Mouse (Mus musculus): ENCODE measurements around the gene Psmc3. TPM values are rescaled to one million over a fixed set of nuclear protein-coding genes. Genes with fewer than 3 reads are reported as not detected.
A peak's percentile ranks its signal among the peaks of the same experiment; 100 is the strongest.
"Not testable (repeated sequence)": the region's sequence is repeated elsewhere in the genome, so short reads cannot be mapped to it uniquely, and the experiment has no call there.

Gene Psmc3
- polyA plus RNA-seq, 1 experiment from 2014 or later = 315 TPM

- 88% methylated on average over 4 of the region's 4 CpGs for WGBS
- H3K4me1 ChIP-seq = no peaks in the 10 kb centered on the region
- H3K27me3 ChIP-seq = no peaks in the 10 kb centered on the region
- no peak overlapping the region for H3K4me3 ChIP-seq (replicated peaks)
- H3K9me3 ChIP-seq (replicated peaks) = no peaks in the 10 kb centered on the region
- no peaks in the 10 kb centered on the region for H3K36me3 ChIP-seq
- ATAC-seq (replicated peaks; ENCODE audit: low FRiP score) = no peak
- no peak overlapping the region for H3K27ac ChIP-seq
- no peak overlapping the region for H3K4me2 ChIP-seq
- no peak overlapping the region for H3K9ac ChIP-seq
These were observed 22.6 kb upstream of the Psmc3 start for GRCm38 (mm10) chr2:91031216-91031615.

DNA sequence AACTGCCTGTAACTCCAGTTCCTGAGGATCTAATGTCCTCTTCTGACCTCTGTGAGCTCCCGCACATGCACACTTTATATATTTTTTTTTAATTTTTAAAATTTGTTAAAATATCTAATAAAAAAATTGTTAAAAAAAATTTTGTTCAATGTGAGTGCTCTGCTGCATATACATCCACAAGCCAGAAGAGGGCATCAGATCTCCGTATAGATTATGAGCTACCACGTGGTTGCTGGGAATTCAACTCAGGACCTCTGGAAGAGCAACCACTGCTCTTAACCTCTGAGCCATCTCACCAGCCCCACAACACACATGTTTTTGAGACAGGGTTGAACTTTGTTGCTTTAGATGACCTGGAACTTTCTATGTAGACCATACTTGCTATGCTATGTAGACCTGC lies 20.8 kb upstream of the Psmc3 start:
- Histone ChIP-seq H3K36me3 (no peaks in the 10 kb centered on the region), H3K4me3 (replicated peaks) (no peak overlapping the region), H3K27me3 (no peaks in the 10 kb centered on the region), H3K9ac (no peak overlapping the region), H3K27ac (no peak overlapping the region), H3K9me3 (replicated peaks) (no peaks in the 10 kb centered on the region), H3K4me1 (no peaks in the 10 kb centered on the region), H3K4me2 (no peak overlapping the region)
- ATAC-seq (replicated peaks; ENCODE audit: low FRiP score) = no peak
- 19% methylated on average over 3 of the region's 3 CpGs for WGBS

DNA sequence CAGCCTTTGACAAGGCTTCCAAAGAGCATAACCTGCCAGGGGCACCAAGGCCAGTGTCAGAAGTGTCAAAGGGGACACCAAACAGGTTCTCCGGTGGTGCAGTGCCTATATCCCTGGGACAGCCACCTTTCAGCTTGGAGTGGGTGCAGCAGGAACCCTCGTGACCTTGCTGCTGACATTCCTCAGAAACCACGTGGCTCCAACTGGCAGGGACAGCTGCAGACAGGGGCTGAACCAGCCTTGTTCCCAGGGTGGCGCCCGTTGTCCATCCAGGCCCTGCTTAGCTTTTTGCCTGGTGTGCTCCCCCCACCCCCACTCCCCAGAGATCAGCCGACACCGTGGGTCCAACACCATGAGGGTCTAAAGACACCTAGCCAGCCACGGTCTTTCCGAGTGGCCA lies 18.4 kb upstream of the Psmc3 start, which contains the start of gene Rapsn:
TSS of gene Rapsn (plus strand) at position 236 of the 400 bp plus-strand sequence.
- H3K27ac ChIP-seq = no peak within 1 kb of the TSS
- no peaks in the 10 kb centered on the region for H3K27me3 ChIP-seq
- H3K9me3 ChIP-seq (replicated peaks) = no peaks in the 10 kb centered on the region
- no peaks in the 10 kb centered on the region for H3K36me3 ChIP-seq
- no peak within 1 kb of the TSS for H3K9ac ChIP-seq
- H3K4me3 ChIP-seq (replicated peaks) = no peak within 1 kb of the TSS
- WGBS = 63% methylated on average over 9 of the region's 9 CpGs
- no peak within 1 kb of the TSS for H3K4me2 ChIP-seq
- no peaks in the 10 kb centered on the region for H3K4me1 ChIP-seq
- no peak for ATAC-seq (replicated peaks; ENCODE audit: low FRiP score)

- Histone ChIP-seq H3K4me2 (no peak overlapping the region), H3K9ac (no peak overlapping the region), H3K4me3 (replicated peaks) (no peak overlapping the region), H3K4me1 (peaks cover 13% of the 10 kb centered on the region), H3K9me3 (replicated peaks) (no peaks in the 10 kb centered on the region), H3K27me3 (no peaks in the 10 kb centered on the region), H3K36me3 (no peaks in the 10 kb centered on the region), H3K27ac (no peak overlapping the region)
- no peak for ATAC-seq (replicated peaks; ENCODE audit: low FRiP score)
- WGBS = 75% methylated on average over 8 of the region's 8 CpGs
These were observed 12.0 kb upstream of the Psmc3 start for GRCm38 (mm10) chr2:91041786-91042185.

DNA sequence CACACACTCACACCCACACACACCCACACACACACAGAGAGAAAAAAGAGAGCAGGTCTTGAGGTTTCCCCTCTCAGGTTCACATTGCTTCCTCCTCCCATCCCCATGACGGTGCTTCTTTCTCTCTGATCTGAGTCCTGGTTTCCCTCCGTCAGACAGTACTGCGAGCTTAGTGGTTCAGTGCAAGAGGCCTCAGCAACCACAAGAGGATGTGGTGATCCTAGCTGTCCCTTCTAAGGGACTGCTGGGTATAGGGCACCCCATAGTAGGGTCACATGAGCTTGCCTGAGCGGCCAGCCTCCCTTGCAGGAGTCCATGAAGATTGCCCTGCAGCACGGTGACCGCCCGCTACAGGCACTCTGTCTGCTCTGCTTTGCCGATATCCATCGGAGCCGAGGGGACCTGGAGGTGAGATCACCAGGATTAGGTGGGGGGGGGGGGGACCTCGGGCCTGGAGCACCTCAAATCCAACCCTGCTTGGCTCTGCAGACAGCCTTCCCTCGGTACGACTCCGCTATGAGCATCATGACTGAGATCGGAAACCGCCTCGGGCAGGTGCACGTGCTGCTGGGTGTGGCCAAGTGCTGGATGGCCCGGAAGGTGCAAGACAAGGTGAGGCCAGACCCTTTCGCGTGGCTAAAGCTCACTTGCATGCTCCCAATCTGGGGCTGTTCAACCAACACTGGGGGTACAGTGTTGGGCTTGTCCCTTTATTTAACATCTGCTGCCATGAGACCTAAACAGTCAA lies 11.0 kb upstream of the Psmc3 start:
- Histone ChIP-seq H3K36me3 (no peaks in the 10 kb centered on the region), H3K9me3 (replicated peaks) (no peaks in the 10 kb centered on the region), H3K27ac (no peak overlapping the region), H3K27me3 (no peaks in the 10 kb centered on the region), H3K4me1 (peaks cover 19% of the 10 kb centered on the region), H3K4me3 (replicated peaks) (no peak overlapping the region), H3K4me2 (no peak overlapping the region), H3K9ac (no peak overlapping the region)
- 70% methylated on average over 21 of the region's 21 CpGs for WGBS
- ATAC-seq (replicated peaks; ENCODE audit: low FRiP score) = 0 out of 2 replicates have a peak, but pooled peaks have one; percentile 22

DNA sequence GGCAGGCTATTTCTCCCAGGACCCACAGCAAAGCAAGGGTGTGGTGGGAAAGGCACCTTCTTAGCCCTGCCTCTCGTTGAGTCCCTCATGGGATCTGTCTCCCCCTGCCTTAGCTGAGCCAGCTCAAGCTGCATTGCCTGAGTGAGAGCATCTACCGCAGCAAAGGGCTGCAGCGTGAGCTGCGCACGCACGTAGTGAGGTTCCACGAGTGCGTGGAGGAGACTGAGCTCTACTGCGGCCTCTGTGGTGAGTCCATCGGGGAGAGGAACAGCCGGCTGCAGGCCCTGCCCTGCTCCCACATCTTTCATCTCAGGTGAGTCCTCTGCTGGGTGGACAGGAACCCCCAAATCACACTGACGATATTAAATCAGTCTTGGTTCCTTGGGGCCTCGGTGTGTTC lies 9.1 kb upstream of the Psmc3 start:
- 81% methylated on average over 13 of the region's 13 CpGs for WGBS
- no peak for ATAC-seq (replicated peaks; ENCODE audit: low FRiP score)
- Histone ChIP-seq H3K9me3 (replicated peaks) (no peaks in the 10 kb centered on the region), H3K36me3 (no peaks in the 10 kb centered on the region), H3K9ac (no peak overlapping the region), H3K27ac (no peak overlapping the region), H3K4me3 (replicated peaks) (no peak overlapping the region), H3K4me1 (peaks cover 23% of the 10 kb centered on the region), H3K4me2 (no peak overlapping the region), H3K27me3 (no peaks in the 10 kb centered on the region)

DNA sequence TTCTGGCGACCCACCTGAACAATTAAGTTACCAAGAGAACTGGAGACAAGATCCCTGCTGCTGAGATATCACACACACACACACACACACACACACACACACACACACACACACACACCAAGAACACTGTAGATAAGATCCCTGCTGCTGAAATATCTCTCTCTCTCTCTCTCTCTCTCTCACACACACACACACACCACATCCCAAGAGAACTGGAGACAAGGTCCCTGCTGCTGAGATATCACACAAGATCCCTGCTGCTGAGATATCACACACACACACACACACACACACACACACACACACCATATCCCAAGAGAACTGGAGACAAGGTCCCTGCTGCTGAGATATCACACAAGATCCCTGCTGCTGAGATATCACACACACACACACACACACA lies 8.0 kb upstream of the Psmc3 start:
- H3K4me1 ChIP-seq = peaks cover 23% of the 10 kb centered on the region
- peak overlapping the region; percentile 3; the same call in 1 of the 2 replicates for H3K27ac ChIP-seq
- 74% methylated on average over 1 of the region's 1 CpGs for WGBS
- H3K4me3 ChIP-seq (replicated peaks); H3K4me2 ChIP-seq; H3K27me3 ChIP-seq; H3K9ac ChIP-seq; H3K36me3 ChIP-seq; H3K9me3 ChIP-seq (replicated peaks); ATAC-seq (replicated peaks; ENCODE audit: low FRiP score): not testable (repeated sequence)

GRCm38 (mm10) chr2:91047359-91047758 lies 6.5 kb upstream of the Psmc3 start:
- peak overlapping the region; percentile 78 for H3K27ac ChIP-seq
- H3K9me3 ChIP-seq (replicated peaks) = no peaks in the 10 kb centered on the region
- ATAC-seq (replicated peaks; ENCODE audit: low FRiP score) = peak; percentile 58
- WGBS = 57% methylated on average over 9 of the region's 9 CpGs
- H3K4me2 ChIP-seq = peak overlapping the region; percentile 14; the same call in 1 of the 2 replicates
- no peak overlapping the region for H3K9ac ChIP-seq
- H3K4me3 ChIP-seq (replicated peaks) = no peak overlapping the region
- no peaks in the 10 kb centered on the region for H3K36me3 ChIP-seq
- peaks cover 23% of the 10 kb centered on the region for H3K4me1 ChIP-seq
- H3K27me3 ChIP-seq = no peaks in the 10 kb centered on the region

- Histone ChIP-seq H3K4me1 (peaks cover 24% of the 10 kb centered on the region), H3K27ac (no peak overlapping the region), H3K4me2 (no peak overlapping the region), H3K36me3 (peaks cover 22% of the 10 kb centered on the region), H3K4me3 (replicated peaks) (no peak overlapping the region), H3K9me3 (replicated peaks) (no peaks in the 10 kb centered on the region), H3K9ac (no peak overlapping the region), H3K27me3 (no peaks in the 10 kb centered on the region)
- no peak for ATAC-seq (replicated peaks; ENCODE audit: low FRiP score)
- WGBS = 75% methylated on average over 3 of the region's 3 CpGs
These were observed 1.9 kb upstream of the Psmc3 start for GRCm38 (mm10) chr2:91051917-91052316.

DNA sequence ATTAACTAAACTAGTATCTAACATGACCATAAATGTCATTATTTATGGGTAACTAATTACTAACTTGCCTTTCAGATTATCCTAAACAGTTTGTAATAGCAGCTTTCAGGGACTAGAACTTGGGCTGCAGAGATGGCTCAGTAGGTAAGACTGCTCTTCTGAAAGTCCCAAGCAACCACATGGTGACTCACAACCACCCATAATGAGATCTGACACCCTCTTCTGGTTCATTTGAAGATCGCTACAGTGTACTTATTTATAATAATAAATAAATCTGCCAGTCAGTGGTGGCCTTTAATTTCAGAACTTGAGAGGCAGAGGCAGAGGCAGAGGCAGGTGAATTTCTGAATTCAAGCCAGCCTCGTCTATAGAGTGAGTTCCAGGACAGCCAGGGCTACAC lies 1.1 kb upstream of the Psmc3 start:
- ATAC-seq (replicated peaks; ENCODE audit: low FRiP score) = no peak
- 51% methylated on average over 2 of the region's 2 CpGs for WGBS

GRCm38 (mm10) chr2:91053181-91053933 lies 452 bp upstream of the Psmc3 start:
- peaks cover 37% of the 10 kb centered on the region for H3K36me3 ChIP-seq
- ATAC-seq (replicated peaks; ENCODE audit: low FRiP score) = peak; percentile 71
- peaks cover 15% of the 10 kb centered on the region for H3K4me1 ChIP-seq
- H3K4me2 ChIP-seq = peak overlapping the region; percentile 84
- H3K9ac ChIP-seq = peak overlapping the region; percentile 80; the same call in 1 of the 2 replicates
- H3K27ac ChIP-seq = peak overlapping the region; percentile 89; the same call in 1 of the 2 replicates
- H3K27me3 ChIP-seq = no peaks in the 10 kb centered on the region
- H3K9me3 ChIP-seq (replicated peaks) = no peaks in the 10 kb centered on the region
- WGBS = 0% methylated on average over 6 of the region's 6 CpGs
- H3K4me3 ChIP-seq (replicated peaks) = peak overlapping the region; percentile 91

More for the DNA sequence above, 1.1 kb upstream of the Psmc3 start:
- no peaks in the 10 kb centered on the region for H3K27me3 ChIP-seq
- no peaks in the 10 kb centered on the region for H3K9me3 ChIP-seq (replicated peaks)
- no peak overlapping the region for H3K9ac ChIP-seq
- peaks cover 30% of the 10 kb centered on the region for H3K36me3 ChIP-seq
- H3K27ac ChIP-seq = no peak overlapping the region
- peak overlapping the region; percentile 91 for H3K4me3 ChIP-seq (replicated peaks)
- H3K4me2 ChIP-seq = peak overlapping the region; percentile 84
- H3K4me1 ChIP-seq = peaks cover 19% of the 10 kb centered on the region

GRCm38 (mm10) chr2:91058435-91058834 lies 4.6 kb downstream of the Psmc3 start:
- Histone ChIP-seq H3K9me3 (replicated peaks) (no peaks in the 10 kb centered on the region), H3K4me1 (peaks cover 17% of the 10 kb centered on the region), H3K9ac (no peak overlapping the region), H3K27ac (no peak overlapping the region), H3K4me3 (replicated peaks) (no peak overlapping the region), H3K36me3 (peaks cover 87% of the 10 kb centered on the region), H3K27me3 (no peaks in the 10 kb centered on the region), H3K4me2 (no peak overlapping the region)
- WGBS = 51% methylated on average over 5 of the region's 5 CpGs
- ATAC-seq (replicated peaks; ENCODE audit: low FRiP score) = no peak
